Mouse (Mus musculus) CH12.LX (cell line): Measurements from ENCODE around the gene Bad.

Source experiments
- BHLHE40 ChIP-seq: IDR thresholded peaks from 2 replicates; pipeline ENCODE4 v1.6.1; 2011; ENCODE audit warnings: mild to moderate bottlenecking, low read depth, low read length, improper control_type of control experiment
- CHD1 ChIP-seq: IDR thresholded peaks from 2 replicates; pipeline ENCODE4 v1.6.1; 2012; ENCODE audit warnings: low read depth, low read length, improper control_type of control experiment, inconsistent platforms
- CTCF ChIP-seq, 2 experiments: IDR thresholded peaks in 1 of 2; conservative IDR thresholded peaks in 1 of 2; 2 replicates each; pipeline ENCODE4 v1.5.1; 2011 to 2012; ENCODE audit warnings: low read depth in 2 of 2, low read length in 2 of 2, improper control_type of control experiment in 1 of 2, inconsistent platforms in 1 of 2, mild to moderate bottlenecking in 1 of 2, moderate library complexity in 1 of 2
- ETS1 ChIP-seq: conservative IDR thresholded peaks from 2 replicates; pipeline ENCODE4 v1.6.1; 2012; ENCODE audit warnings: low read depth, mild to moderate bottlenecking, inconsistent platforms, low read length, improper control_type of control experiment, moderate library complexity
- JUN ChIP-seq: IDR thresholded peaks from 2 replicates; pipeline ENCODE4 v1.6.1; 2011; ENCODE audit warnings: low read depth, mild to moderate bottlenecking, low read length, improper control_type of control experiment, moderate library complexity; ENCODE audit not compliant: insufficient read depth
- JUND ChIP-seq: conservative IDR thresholded peaks from 2 replicates; pipeline ENCODE4 v1.6.1; 2011; ENCODE audit warnings: low read depth, low read length, improper control_type of control experiment
- POLR2A ChIP-seq: IDR thresholded peaks from 2 replicates; pipeline ENCODE4 v1.6.1; 2011; ENCODE audit warnings: low read depth, mild to moderate bottlenecking, improper control_type of control experiment, low read length
- USF1 ChIP-seq: IDR thresholded peaks from 2 replicates; pipeline ENCODE4 v1.6.1; 2014; ENCODE audit warnings: low read depth, mild to moderate bottlenecking, inconsistent platforms, low read length, improper control_type of control experiment
- ZC3H11A ChIP-seq: IDR thresholded peaks from 2 replicates; pipeline ENCODE4 v1.6.1; 2012; ENCODE audit warnings: low read depth, mild to moderate bottlenecking, inconsistent platforms, low read length, improper control_type of control experiment
- ZKSCAN1 ChIP-seq: IDR thresholded peaks from 2 replicates; pipeline ENCODE4 v1.6.1; 2012; ENCODE audit warnings: low read depth, inconsistent platforms, low read length, improper control_type of control experiment, borderline replicate concordance
- ZMIZ1 ChIP-seq: IDR thresholded peaks from 2 replicates; pipeline ENCODE4 v1.6.1; 2012; ENCODE audit warnings: low read depth, mild to moderate bottlenecking, inconsistent platforms, low read length, improper control_type of control experiment
- ZNF384 ChIP-seq: IDR thresholded peaks from 2 replicates; pipeline ENCODE4 v1.6.1; 2012; ENCODE audit warnings: low read depth, low read length, improper control_type of control experiment, inconsistent platforms

DNA sequence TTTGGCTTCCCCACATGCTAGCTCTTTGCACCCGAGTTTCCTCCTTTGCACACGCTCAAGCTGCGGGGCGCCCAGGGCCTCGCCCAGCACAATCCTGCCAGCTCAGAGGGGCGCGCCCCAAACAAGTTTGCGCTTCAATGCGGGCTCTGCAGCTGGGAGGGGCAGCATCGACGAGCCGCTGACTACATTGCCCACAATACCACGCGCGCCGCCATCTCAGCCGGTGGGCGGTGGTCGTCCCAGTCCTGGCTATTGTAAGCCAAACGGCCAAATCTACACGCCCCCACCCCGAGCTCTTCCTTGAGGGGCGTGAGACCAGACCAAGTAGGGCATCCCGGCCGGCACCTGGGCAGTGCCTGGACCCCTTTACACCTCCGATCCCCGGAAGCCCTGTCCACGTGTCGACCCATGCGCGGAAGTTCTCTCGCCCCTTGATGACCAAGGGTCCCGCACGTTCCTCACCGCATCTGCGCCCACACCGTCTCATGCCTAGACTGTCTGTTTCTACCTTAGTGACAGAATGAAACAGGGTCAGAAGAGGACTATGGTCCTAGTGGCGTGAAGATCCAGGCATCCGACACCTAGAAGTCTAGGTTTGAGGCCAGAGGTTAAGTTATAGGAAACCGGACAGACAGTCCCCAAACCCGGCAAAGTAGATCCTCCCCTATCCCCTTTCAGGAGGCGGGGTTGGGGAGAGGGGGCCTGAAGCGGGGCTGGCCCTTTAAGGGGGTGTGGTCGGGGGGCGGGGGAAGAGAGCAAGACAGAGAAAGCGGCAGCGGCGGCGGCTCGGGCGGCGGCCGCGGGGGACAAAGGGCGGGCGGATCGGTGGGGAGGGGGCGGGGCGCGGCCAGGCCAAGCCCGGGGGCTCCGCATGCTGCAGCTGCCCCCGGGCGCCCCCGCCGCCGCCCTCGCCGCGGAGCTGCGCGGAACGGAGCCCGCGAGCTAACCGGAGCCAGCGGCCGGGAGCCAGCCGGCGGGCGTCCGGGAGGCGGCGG is 32.8 kb downstream of the Bad start, which contains the start of gene Ppp1r14b:
- TF ChIP-seq USF1, result peak; percentile 69
- no peak for TF ChIP-seq CTCF (conservative IDR thresholded peaks at IDR 0.05 in 1 of 2, IDR thresholded peaks at IDR 0.05 in 1 of 2; ENCODE audit: low read depth in 2 of 2, low read length in 2 of 2)
- TF ChIP-seq POLR2A, result peak; percentile 63
- TF ChIP-seq ETS1, result no peak
- no peak for TF ChIP-seq JUND
- no peak for TF ChIP-seq ZC3H11A
- TF ChIP-seq ZKSCAN1, result no peak
- TF ChIP-seq ZNF384, result no peak
- no peak for TF ChIP-seq JUN
- TF ChIP-seq CHD1, result peak; percentile 37; the same call in 1 of the 2 replicates
- peak; percentile 78 for TF ChIP-seq ZMIZ1
- peak; percentile 74 for TF ChIP-seq BHLHE40
